Mouse (Mus musculus): ENCODE data around the gene Clec4f. TPM values are rescaled to one million over a fixed set of nuclear protein-coding genes. Genes with fewer than 3 reads are reported as not detected.

Gene Clec4f
- total RNA-seq, 2 experiments from 2014 or later = not detected

DNA sequence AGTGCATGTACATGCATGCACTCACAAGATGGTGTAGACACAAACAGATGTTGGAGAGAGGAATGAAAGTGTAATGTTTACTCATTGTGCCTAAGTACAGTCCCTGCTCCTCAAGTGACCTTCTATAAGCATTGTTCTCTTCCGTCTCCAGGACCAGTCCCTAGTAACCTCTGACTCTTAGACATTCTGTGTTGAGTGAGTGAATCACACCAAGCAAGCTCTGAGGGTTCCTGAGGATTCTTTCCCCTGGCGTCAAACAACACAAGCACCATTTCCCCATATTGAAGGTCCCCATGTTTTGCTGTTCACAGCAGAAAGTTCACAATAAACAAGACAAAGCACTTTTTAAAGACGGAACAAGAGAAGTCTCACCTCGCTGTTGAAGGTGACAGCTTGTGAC, 24.2 kb downstream of the Clec4f start:
- DNase-seq = no peak

DNA sequence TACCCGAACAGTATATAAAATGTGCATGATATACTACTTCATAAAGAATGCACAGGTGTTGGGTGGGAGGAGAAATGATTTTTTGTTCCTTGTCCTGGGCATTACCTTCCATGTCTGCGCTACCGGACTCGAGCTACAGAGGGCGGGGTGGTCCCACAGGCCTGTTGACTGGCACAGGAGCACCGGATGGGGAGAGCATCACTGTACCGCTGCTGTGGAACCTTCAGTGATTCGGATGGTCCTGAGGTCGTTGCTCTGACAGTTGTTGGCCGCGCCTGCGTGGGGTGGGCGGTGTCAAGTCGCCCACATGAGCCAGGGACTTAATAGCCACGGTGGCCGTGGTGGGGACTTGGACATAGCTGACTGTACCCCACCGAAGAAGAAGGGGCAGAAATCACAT, 29.2 kb downstream of the Clec4f start:
- no peak for DNase-seq

GRCm38 (mm10) chr6:83619955-83620354, 36.0 kb downstream of the Clec4f start:
- DNase-seq = no peak

GRCm38 (mm10) chr6:83617581-83618335, 38.2 kb downstream of the Clec4f start:
- no peak for DNase-seq

DNA sequence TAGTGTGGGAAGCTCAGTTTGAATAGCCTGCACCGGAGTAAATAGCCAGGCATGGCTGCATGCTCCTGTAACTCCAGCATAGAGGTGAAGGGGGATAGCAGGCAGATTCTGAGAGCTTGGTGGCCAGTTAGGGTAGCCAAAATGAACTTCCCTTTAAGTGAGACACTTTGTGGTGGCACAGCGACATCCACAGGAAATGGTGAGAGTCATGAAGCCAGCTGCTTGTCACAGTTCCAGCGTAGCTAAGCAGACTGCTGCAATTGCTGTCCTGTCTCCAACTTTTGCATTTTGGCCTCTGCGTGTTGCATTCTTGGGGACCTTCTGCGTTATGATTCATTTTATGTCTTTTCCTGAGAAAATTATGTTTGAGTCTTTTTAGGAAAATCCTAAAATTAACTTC, 39.5 kb downstream of the Clec4f start:
- peak; percentile 54 for DNase-seq

GRCm38 (mm10) chr6:83614469-83614868, 41.5 kb downstream of the Clec4f start:
- DNase-seq = no peak

DNA sequence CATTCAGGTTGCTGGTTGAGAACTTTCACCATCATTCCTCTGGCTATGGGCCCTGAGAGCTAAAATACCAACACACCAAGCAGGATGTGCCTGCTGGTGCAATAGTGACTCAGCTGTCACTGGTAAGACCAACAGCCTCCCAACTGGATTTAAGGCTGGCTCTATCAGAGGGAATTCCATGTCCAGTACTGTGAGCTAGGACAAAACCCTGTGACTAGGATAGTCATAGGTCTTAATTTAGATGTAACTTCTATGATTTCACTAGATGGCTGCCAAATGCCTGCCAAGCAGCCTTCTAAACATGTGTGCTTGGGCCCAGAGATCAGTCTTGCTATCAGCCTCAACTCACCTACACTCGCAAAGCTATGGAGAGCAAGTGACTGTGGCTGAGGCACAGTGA, 43.0 kb downstream of the Clec4f start:
- DNase-seq = peak; percentile 28

DNA sequence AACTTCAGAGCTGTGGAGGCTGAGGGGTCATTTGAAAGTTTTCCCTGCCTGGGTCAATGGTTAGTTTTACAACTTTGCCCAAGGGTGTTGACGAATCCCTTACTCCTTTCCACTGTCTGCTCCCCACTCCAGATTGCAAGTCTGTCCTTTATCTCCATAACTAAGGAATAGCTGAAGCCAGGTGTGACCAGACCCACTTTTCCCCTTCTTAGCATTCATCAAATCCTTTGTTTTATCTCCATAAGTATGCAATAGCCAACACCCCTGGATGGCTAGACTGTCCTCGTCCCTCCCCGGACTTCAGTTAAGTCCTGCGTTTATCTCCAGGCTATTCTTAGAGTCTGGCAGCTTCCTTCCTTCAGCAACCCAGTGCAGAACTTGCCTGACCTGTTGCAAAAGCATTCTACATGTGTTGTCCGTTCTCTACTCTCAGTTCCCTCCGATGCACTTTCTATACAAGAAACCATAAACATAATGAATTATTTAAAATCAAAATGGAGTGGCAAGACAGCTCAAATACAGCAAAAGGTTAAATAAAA, 56.3 kb downstream of the Clec4f start:
- DNase-seq = no peak

DNA sequence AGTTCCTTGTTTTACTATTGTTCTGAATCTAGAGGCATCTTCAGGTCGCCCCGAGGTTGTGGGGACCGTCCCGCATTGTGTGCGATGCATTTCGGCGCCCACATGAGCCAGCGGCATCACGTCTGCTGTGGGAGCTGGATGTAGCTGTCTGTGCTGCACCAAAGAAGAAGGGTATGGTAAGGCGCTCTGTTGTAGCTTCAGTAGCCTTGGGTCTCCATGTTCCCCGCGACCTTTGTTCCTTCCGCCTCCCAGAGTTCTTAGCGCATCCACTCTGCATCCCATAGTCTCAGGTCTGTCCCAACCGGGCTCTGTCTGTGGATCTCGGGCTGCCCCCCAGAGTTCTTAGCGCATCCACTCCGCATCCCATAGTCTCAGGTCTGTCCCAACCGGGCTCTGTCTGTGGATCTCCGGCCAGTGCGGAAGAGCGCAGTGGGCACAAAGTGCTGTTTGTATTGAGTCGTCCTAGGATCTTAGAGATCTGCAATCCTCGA, 56.9 kb downstream of the Clec4f start:
- DNase-seq = no peak

GRCm38 (mm10) chr6:83598646-83599045, 57.3 kb downstream of the Clec4f start:
- peak; percentile 39 for DNase-seq

- peak; percentile 13 for DNase-seq
These were observed 58.0 kb downstream of the Clec4f start for GRCm38 (mm10) chr6:83597988-83598387.

DNA sequence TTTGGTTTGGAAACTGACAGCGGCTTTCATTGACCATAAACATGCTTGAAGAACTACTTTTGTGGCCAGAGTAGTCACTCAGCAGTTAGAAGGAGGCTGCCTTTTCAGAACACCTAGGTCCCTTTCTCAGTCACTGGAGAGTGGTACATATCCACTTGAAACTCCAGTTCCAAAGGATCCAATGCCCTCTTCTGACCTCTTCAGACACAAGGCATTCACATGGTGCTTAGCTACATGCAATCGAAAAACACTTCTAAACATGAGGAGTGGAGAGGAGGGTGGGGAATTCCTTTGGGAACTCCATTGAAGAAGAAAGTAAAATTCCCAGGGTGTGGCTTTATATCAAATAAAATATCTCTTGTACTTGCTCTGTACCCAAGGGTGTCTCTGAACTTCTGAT, 61.0 kb downstream of the Clec4f start:
- no peak for DNase-seq

Other genes starting within 250 kb of the Clec4f start
- gene Tet3, start 197.1 kb downstream of the Clec4f start, total RNA-seq (2021) = 10 to 100 TPM; 22.2 to 29.7 TPM
- 10 to 100 TPM; 14.3 to 14.5 TPM for gene Dguok, start 149.2 kb downstream of the Clec4f start, total RNA-seq (2021)
- 1 to 10 TPM in 1 of 2 experiments, under 1 TPM in 1; 0.72 to 5.6 TPM for gene Actg2, start 119.9 kb downstream of the Clec4f start, total RNA-seq (2021)
- 1 to 10 TPM; 6.7 to 7.9 TPM for gene Stambp, start 83.5 kb downstream of the Clec4f start, total RNA-seq (2021)
- gene Cd207, start 21.7 kb upstream of the Clec4f start, total RNA-seq (2021) = not detected
- not detected for gene Vax2, start 55.1 kb upstream of the Clec4f start, total RNA-seq (2021)
- gene Atp6v1b1, start 86.8 kb upstream of the Clec4f start, total RNA-seq (2021) = not detected
- gene Ankrd53, start 106.5 kb upstream of the Clec4f start, total RNA-seq (2021) = not detected
- gene Tex261, start 119.6 kb upstream of the Clec4f start, total RNA-seq (2021) = 10 to 100 TPM; 47.2 to 49.5 TPM
- gene Nagk, start 138.8 kb upstream of the Clec4f start, total RNA-seq (2021) = 1 to 10 TPM; 3.8 to 6.6 TPM
- gene Paip2b, start 175.6 kb upstream of the Clec4f start, total RNA-seq (2021) = 10 to 100 TPM; 62.8 to 68.1 TPM
- 10 to 100 TPM; 36.3 to 39.0 TPM for gene Zfp638, start 210.9 kb upstream of the Clec4f start, total RNA-seq (2021)